Mouse (Mus musculus) ovary, postnatal 36 days (tissue): ENCODE measurements around the gene 2310033P09Rik.
"Not testable (repeated sequence)": the region's sequence is repeated elsewhere in the genome, so short reads cannot be mapped to it uniquely, and the experiment has no call there.

Experiments used
- DNase-seq: peaks from one replicate; pipeline ENCODE4 v3.0.0; 2022; ENCODE audit warnings: low spot score, mixed read lengths

2310033P09Rik gene

GRCm38 (mm10) chr11:59201216-59202002 is 6.7 kb upstream of the 2310033P09Rik start:
- DNase-seq = no peak

GRCm38 (mm10) chr11:59202081-59202995 is 5.8 kb upstream of the 2310033P09Rik start, which contains the start of gene Mrpl55:
Mrpl55 (plus strand) TSS chr11:59202486.
- DNase-seq = peak; percentile 92

- peak; percentile 74 for DNase-seq
These were observed 901 bp downstream of the 2310033P09Rik start for GRCm38 (mm10) chr11:59209003-59209441.

GRCm38 (mm10) chr11:59209580-59209979 is 1.5 kb downstream of the 2310033P09Rik start:
- no peak for DNase-seq

- no peak for DNase-seq
These were observed 1.9 kb downstream of the 2310033P09Rik start for GRCm38 (mm10) chr11:59210020-59210419.

GRCm38 (mm10) chr11:59211561-59211960 is 3.4 kb downstream of the 2310033P09Rik start:
- DNase-seq = not testable (repeated sequence)

- not testable (repeated sequence) for DNase-seq
These were observed 4.2 kb downstream of the 2310033P09Rik start for GRCm38 (mm10) chr11:59212320-59212719.

- no peak for DNase-seq
These were observed 4.9 kb downstream of the 2310033P09Rik start for GRCm38 (mm10) chr11:59212892-59213494.

GRCm38 (mm10) chr11:59216955-59217354 is 8.8 kb downstream of the 2310033P09Rik start:
- no peak for DNase-seq

- no peak for DNase-seq
These were observed 10.4 kb downstream of the 2310033P09Rik start for GRCm38 (mm10) chr11:59218389-59218998.

- peak; percentile 14 for DNase-seq
These were observed 10.9 kb downstream of the 2310033P09Rik start for GRCm38 (mm10) chr11:59219064-59219463.

GRCm38 (mm10) chr11:59221604-59222003 is 13.5 kb downstream of the 2310033P09Rik start:
- DNase-seq = no peak

- DNase-seq = no peak
These were observed 14.2 kb downstream of the 2310033P09Rik start for GRCm38 (mm10) chr11:59222306-59222705.

- DNase-seq = no peak
These were observed 15.9 kb downstream of the 2310033P09Rik start for GRCm38 (mm10) chr11:59224025-59224424.

- no peak for DNase-seq
These were observed 16.3 kb downstream of the 2310033P09Rik start for GRCm38 (mm10) chr11:59224470-59224869.

- DNase-seq = no peak
These were observed 17.0 kb downstream of the 2310033P09Rik start for GRCm38 (mm10) chr11:59225167-59225566.

GRCm38 (mm10) chr11:59226251-59226650 is 18.1 kb downstream of the 2310033P09Rik start:
- no peak for DNase-seq

- no peak for DNase-seq
These were observed 18.9 kb downstream of the 2310033P09Rik start for GRCm38 (mm10) chr11:59226787-59227603.

- no peak for DNase-seq
These were observed 19.5 kb downstream of the 2310033P09Rik start for GRCm38 (mm10) chr11:59227604-59228121.

GRCm38 (mm10) chr11:59228122-59228953 is 20.2 kb downstream of the 2310033P09Rik start, which contains the start of gene Arf1:
Arf1 (minus strand) TSS chr11:59228270.
- DNase-seq = peak; percentile 98
